Mouse (Mus musculus): Measurements from ENCODE around the gene Prex1.

Gene Prex1

DNA sequence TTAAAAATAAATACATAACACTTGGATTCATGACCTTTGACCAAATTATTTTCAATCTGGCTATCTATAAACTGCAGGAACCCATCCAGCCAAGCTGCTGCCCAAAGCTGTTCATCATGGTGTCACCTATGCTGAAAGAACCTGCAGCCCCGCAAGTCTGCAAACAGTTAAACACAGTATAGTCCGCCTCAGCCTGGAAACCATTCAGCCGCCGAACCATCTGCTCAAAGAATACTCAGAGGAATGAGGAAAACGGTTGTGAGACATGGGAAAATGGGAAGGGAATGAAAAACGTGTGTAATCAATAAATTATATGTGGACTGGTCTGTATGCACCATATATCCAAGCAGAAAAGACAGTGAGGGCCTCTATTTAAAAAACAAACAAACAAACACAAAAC is 13.3 kb upstream of the Prex1 start:
- no peak for DNase-seq (ENCODE audit: low spot score in 2 of 2)

- no peak for DNase-seq (ENCODE audit: low spot score in 2 of 2)
Measured at GRCm38 (mm10) chr2:166720416-166720815, 6.8 kb upstream of the Prex1 start.

- DNase-seq (ENCODE audit: low spot score in 2 of 2), result no peak
Measured at GRCm38 (mm10) chr2:166719930-166720305, 6.3 kb upstream of the Prex1 start.

DNA sequence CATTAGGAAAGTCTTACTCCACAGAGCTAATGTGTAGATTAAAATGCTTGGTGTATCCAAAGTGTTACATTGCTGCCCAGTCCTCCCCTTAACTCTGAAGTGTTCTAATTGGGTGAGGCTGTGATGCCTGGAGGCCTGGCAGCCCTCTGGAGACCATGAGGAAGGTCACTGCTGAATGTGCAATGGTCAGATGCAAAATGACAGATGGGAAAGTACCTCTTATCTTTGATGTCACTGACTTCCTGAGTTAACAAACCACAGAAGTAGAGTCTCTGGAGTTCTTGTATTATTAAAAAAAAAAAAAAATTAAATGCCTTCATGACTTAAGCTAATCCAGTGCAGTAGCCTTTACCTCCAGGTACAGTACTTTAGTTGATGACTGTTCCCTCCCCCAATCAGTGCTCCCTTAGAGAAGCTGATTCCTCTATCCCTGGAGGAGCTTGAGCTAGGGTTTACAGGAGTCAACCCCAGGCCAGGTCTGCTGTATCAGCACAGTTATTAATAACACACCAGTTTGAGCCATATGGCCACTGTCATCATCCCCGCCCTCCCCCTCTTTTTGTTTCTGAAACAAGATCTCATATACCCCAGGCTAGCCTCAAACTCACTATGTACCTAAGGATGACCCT is 5.8 kb upstream of the Prex1 start:
- peak in 1 of 2 experiments; percentile 49 for DNase-seq (ENCODE audit: low spot score in 2 of 2)

GRCm38 (mm10) chr2:166716067-166716466 is 2.4 kb upstream of the Prex1 start:
- DNase-seq (ENCODE audit: low spot score in 2 of 2), result no peak

DNA sequence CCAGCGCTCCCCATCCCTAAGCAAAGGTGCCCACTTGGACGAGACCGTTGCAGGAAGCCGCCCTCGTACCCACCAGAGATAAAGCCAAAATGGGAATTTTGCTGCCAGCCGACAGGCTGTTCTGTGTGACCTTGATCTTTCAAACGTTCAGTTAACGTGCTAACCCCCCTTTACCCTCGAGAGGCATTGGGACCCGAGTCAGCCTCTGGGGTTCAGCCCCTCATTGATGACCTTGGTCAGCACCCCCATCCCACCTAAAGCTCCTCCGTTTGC is 731 bp upstream of the Prex1 start:
- no peak for DNase-seq (ENCODE audit: low spot score in 2 of 2)

- DNase-seq (ENCODE audit: low spot score in 2 of 2), result peak; percentile 57 to 65
Measured at GRCm38 (mm10) chr2:166712801-166713689, 587 bp downstream of the Prex1 start.

GRCm38 (mm10) chr2:166712310-166712709 is 1.3 kb downstream of the Prex1 start:
- peak; percentile 53 to 55 for DNase-seq (ENCODE audit: low spot score in 2 of 2)

DNA sequence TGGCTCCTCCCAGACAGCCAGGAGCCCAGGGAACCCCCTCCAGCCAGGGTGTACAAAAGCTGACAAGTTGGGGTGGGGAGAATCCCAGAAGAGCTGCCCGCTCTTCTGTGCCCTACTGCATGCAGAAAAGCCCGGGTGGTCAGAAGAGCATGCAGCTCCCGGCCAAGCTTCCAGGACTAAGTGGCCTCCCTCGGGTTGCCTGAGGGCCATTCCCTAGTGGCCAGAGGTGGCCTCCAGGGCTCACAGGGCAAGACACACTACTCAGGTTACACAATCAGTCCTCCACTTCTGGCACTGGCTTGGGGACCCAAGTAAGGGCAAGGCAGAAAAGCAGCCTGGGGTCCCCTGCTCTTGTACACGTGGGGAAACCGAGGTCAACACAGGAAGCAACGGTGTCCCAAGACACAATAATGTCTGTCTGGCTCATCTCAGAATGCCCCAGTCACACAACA is 1.9 kb downstream of the Prex1 start:
- no peak for DNase-seq (ENCODE audit: low spot score in 2 of 2)

GRCm38 (mm10) chr2:166709883-166710282 is 3.7 kb downstream of the Prex1 start:
- no peak for DNase-seq (ENCODE audit: low spot score in 2 of 2)

DNA sequence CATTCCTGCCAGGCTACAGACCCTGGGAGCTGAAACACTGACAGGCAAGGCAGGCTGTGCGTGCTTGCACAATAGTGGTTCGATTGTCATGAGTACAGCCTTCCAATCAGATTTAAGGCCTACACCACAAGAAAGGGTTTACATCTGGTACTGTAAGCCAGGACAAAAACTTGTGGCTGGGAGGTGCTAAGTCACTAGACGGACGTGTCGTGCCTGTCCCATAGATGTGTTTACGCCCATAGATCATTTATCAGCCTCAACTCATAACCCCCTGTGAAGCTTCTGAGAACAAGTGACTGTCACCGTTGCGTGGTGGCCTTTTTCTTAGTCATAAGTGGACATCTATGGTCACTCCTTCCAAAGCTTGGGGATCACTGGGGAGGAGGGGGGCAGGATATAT is 5.3 kb downstream of the Prex1 start:
- DNase-seq (ENCODE audit: low spot score in 2 of 2), result no peak

GRCm38 (mm10) chr2:166706526-166706925 is 7.1 kb downstream of the Prex1 start:
- peak in 1 of 2 experiments; percentile 57 for DNase-seq (ENCODE audit: low spot score in 2 of 2)

DNA sequence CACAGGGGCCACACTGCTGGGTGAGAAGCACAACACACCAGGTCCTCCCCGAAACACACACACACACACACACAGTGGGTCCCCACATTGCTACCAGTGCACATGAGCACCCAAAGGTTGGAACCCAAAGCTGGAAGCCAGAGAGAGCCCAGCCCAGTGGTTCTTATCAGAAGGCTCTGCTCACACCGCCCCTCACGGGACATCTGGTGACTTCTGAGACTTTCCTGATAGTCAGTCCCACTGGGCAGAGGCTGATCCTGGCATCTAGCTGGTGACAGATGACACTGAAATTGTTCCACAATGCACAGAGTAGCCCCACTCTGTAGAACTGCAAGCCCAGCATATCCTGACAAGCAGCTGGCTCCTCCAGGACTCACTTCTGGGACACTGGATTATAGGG is 10.1 kb downstream of the Prex1 start:
- DNase-seq (ENCODE audit: low spot score in 2 of 2), result peak; percentile 46 to 73

DNA sequence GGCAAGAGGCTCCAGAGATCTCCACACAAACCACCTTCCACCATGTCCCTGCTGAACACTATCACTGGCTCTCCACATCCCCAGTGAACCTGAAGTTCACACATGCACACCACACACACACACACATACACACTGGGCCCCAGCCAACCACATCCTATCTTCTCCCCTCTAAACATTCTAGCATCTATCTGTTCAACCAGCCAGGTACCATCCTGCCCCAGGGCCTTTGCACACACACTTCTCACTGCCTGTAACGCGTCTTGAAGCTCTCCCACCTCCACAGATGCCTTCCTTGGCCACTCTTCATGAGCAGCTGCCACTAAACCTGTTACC is 11.6 kb downstream of the Prex1 start:
- DNase-seq (ENCODE audit: low spot score in 2 of 2), result no peak

GRCm38 (mm10) chr2:166701248-166702112 is 12.2 kb downstream of the Prex1 start:
- peak; percentile 41 to 51 for DNase-seq (ENCODE audit: low spot score in 2 of 2)

DNA sequence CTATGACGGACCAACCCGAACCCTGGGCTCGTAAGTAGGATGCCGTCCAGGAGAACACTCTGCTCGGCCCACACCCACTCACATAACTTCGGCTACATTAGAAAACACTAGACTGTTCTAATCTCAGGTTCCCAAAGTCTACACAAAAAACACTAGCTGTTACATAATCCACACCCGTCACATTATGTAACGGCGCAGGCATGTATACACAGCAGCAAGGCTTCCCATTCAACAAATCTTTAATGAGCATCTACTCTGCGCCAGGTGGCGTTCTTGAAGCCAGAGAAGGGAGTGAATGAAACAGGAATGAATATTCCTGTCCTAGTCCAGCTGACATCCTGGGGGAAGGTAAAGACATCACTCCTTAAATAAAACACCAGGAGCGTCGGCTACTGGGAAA is 12.9 kb downstream of the Prex1 start:
- DNase-seq (ENCODE audit: low spot score in 2 of 2), result no peak

DNA sequence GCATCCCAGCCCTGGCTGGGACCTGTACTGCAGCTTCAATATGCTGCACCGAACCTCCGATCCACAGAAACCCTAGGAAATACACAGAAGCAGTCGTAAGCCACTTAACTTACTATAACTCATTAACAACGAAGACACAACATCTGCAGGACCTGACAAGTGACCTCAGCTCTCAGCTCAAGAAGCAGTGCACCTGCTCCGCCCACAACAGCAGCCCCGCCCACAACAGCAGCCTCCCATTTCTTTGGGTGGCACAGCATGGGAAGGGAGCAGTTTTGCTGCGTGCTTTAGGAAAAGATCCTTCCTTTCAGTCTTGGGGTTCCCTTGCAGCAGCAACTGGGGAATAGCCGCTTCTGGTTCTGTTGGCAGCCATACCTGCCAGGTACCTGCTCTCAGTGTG is 13.5 kb downstream of the Prex1 start:
- no peak for DNase-seq (ENCODE audit: low spot score in 2 of 2)

DNA sequence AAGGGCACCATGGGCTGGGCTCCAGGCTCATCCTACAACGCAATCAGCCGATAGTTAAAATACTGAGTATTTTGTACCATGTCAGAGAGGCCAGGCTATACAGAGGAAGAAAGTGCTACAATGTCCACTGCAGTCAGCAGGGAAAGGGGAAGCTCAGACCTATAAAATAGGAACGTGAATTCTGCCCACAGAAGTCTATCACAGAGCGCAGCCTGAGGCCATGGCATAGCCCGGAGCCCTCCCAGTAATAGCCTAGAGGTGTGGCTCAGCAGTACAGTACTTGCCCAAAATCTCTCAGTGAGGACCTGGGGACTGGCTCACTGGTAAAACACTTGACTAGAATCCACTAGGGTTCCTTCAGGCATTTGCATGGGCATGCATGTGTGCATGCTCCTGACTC is 14.1 kb downstream of the Prex1 start:
- DNase-seq (ENCODE audit: low spot score in 2 of 2), result no peak

DNA sequence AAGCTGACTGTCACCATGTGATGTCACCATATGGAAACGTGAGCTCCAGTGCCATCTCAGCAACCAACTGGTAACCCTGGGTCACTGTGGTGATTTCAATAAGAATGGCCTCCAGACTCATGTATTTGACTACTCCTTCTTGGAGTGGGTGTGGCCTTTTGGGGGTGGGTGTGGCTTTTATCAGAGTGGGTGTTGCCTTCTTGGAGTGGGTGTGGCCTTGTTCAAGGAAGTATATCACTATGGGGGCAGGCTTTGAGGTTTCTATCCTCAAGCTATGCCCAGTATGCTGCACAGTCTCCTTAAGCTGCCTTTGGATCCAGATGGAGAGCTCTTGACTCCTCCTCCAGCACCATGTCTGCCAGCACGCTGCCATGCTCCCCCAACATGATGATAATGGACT is 19.0 kb downstream of the Prex1 start:
- DNase-seq (ENCODE audit: low spot score in 2 of 2), result no peak

GRCm38 (mm10) chr2:166693394-166693793 is 20.2 kb downstream of the Prex1 start:
- DNase-seq (ENCODE audit: low spot score in 2 of 2), result no peak

DNA sequence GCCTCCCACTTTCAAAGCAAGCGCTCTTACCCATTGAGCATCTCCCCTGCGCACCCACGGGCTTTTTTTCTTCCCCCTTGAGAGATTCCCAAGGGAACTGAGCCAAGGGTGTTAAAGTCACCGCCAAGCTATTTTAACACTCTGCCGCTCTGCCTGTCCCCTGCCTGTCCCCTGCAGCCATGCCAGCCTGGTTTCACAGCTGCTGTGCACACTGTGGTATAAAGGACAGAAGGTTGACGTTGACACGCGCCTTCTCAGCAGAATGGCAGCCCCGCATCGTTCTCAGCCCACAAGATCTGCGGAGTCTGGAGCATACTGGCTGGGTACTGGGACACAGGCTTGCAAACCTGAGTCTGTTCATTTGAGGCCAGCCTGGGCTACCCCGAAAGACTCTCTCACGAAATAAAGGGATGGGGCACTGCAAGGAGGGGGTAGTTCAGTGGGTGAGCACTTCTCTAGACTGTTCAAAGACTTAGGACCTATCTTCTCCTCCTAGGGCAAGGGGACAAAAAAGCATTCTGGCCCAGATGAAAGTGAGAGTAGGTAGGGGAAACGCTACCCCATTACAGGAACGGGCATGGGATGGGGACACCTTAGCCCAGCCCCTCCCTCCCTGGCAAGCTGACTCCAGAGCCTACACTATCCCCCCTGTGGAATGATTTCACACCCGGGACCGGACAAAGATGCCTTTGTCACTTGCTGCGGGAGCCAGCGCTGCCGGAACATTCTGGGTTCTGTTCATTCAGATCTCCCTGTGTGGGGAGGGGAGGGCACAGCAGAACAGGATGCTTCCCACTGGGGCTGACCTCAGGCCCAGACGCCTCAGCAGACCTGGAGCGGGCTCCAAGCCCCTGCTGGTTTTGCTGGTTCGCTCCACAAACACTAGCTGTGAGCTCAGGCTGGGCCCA is 21.8 kb downstream of the Prex1 start:
- DNase-seq (ENCODE audit: low spot score in 2 of 2), result no peak

DNA sequence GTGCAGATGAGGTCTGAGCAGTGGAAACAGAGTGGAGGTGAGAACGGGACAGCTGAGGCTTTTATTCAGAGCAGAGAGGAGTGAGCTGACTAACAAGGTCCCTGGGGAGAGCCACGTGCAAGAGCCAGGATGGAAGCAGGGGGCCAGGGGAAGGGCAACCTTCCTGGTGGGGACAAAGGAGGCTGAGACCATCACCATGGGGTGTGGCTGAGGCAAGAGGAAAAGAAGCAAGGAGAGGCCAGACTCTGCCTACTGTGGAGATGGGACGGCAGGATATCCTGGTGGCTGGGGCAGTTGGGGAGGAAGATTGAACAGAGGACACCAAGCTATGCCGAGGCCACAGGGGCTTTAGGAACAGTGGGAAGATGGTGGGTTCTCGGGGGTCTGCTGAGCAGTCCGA is 26.7 kb downstream of the Prex1 start:
- no peak for DNase-seq (ENCODE audit: low spot score in 2 of 2)

Data from spleen, postnatal 36 days (tissue).